Mouse (Mus musculus): ENCODE data around the gene Dapk3. TPM values are rescaled to one million over a fixed set of nuclear protein-coding genes. Genes with fewer than 3 reads are reported as not detected.
"Not testable (repeated sequence)": the region's sequence is repeated elsewhere in the genome, so short reads cannot be mapped to it uniquely, and the experiment has no call there.

Dapk3 gene
- polyA plus RNA-seq, 1 experiment from 2014 or later, result 17.8 TPM

DNA sequence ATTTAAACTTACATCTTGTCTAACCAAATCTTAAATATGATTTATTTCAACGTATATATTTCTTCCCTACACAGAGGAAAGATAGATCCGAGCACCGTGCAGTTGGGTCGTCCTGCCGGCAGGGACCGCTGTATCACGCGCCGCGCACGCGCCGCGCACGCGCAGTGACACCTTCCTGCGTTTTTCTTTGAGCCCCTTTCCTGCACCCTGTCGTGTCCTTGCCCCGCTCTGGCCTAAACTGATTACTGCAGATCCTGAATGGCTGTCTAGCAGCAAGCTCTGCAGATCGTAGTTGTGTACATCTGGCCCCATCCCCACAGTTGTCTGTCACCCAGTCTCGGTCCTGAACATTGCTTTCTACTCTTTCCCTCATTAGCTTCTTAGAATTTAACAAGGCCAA is 9.7 kb upstream of the Dapk3 start:
- H3K27ac ChIP-seq (replicated peaks), result peak overlapping the region; percentile 77
- no peak for ATAC-seq (ENCODE audit: insufficient read depth)
- peak overlapping the region; percentile 31; the same call in 1 of the 2 replicates for H3K9ac ChIP-seq
- H3K4me1 ChIP-seq (replicated peaks), result peaks cover 61% of the 10 kb centered on the region
- H3K27me3 ChIP-seq, result no peaks in the 10 kb centered on the region
- WGBS (ENCODE audit: insufficient replicate concordance), result 2% methylated on average over 21 of the region's 21 CpGs
- peaks cover 11% of the 10 kb centered on the region for H3K36me3 ChIP-seq (replicated peaks)
- H3K9me3 ChIP-seq (replicated peaks), result no peaks in the 10 kb centered on the region
- H3K4me3 ChIP-seq (replicated peaks), result peak overlapping the region; percentile 23; the same call in 1 of the 2 replicates
- H3K4me2 ChIP-seq, result peak overlapping the region; percentile 57

- peaks cover 27% of the 10 kb centered on the region for H3K36me3 ChIP-seq (replicated peaks)
- H3K9me3 ChIP-seq (replicated peaks), result no peaks in the 10 kb centered on the region
- peak overlapping the region; percentile 86 for H3K4me2 ChIP-seq
- no peaks in the 10 kb centered on the region for H3K27me3 ChIP-seq
- peaks cover 63% of the 10 kb centered on the region for H3K4me1 ChIP-seq (replicated peaks)
- peak overlapping the region; percentile 35 for H3K4me3 ChIP-seq (replicated peaks)
- ATAC-seq (ENCODE audit: insufficient read depth), result 0 out of 2 replicates have a peak, but pooled peaks have one; percentile 16
- peak overlapping the region; percentile 49; the same call in 1 of the 2 replicates for H3K9ac ChIP-seq
- WGBS (ENCODE audit: insufficient replicate concordance), result 11% methylated on average over 29 of the region's 29 CpGs
- H3K27ac ChIP-seq (replicated peaks), result peak overlapping the region; percentile 89
Measured at GRCm38 (mm10) chr10:81174617-81175344, 8.0 kb upstream of the Dapk3 start.

DNA sequence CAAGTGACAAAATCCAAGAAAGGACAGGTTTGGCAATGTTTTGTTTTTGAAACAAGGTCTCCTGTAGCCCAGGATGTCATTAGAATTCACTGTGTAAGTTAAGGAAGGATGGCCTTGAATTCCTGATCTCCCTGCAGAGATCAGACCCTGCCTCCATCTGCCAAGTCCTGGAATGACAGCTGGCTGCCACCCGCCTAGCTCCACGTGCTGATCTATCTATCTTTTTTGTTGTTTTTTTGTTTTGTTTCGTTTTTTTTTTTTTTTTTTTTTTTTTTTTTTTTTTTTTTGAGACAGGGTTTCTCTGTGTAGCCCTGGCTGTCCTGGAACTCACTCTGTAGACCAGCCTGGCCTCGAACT is 7.5 kb upstream of the Dapk3 start:
- 9% methylated on average over 4 of the region's 4 CpGs for WGBS (ENCODE audit: insufficient replicate concordance)
- not testable (repeated sequence) for H3K9me3 ChIP-seq (replicated peaks); H3K27me3 ChIP-seq; ATAC-seq (ENCODE audit: insufficient read depth)
- H3K4me3 ChIP-seq (replicated peaks), result peak overlapping the region; percentile 35
- H3K4me1 ChIP-seq (replicated peaks), result peaks cover 67% of the 10 kb centered on the region
- H3K4me2 ChIP-seq, result peak overlapping the region; percentile 86
- peaks cover 33% of the 10 kb centered on the region for H3K36me3 ChIP-seq (replicated peaks)
- H3K9ac ChIP-seq, result peak overlapping the region; percentile 49; the same call in 1 of the 2 replicates
- peak overlapping the region; percentile 89 for H3K27ac ChIP-seq (replicated peaks)

- ATAC-seq (ENCODE audit: insufficient read depth), result no peak; the same call in 1 of the 2 replicates
- H3K4me2 ChIP-seq, result peak overlapping the region; percentile 86
- peak overlapping the region; percentile 89 for H3K27ac ChIP-seq (replicated peaks)
- 12% methylated on average over 13 of the region's 13 CpGs for WGBS (ENCODE audit: insufficient replicate concordance)
- H3K4me1 ChIP-seq (replicated peaks), result peaks cover 72% of the 10 kb centered on the region
- peak overlapping the region; percentile 90 for H3K4me3 ChIP-seq (replicated peaks)
- no peaks in the 10 kb centered on the region for H3K27me3 ChIP-seq
- peak overlapping the region; percentile 96 for H3K9ac ChIP-seq
- H3K9me3 ChIP-seq (replicated peaks), result no peaks in the 10 kb centered on the region
- peaks cover 39% of the 10 kb centered on the region for H3K36me3 ChIP-seq (replicated peaks)
Measured at GRCm38 (mm10) chr10:81175936-81176465, 6.8 kb upstream of the Dapk3 start.

GRCm38 (mm10) chr10:81176466-81177271 is 6.1 kb upstream of the Dapk3 start, which contains the start of gene Eef2:
Eef2 (plus strand) TSS chr10:81176631.
- no peaks in the 10 kb centered on the region for H3K9me3 ChIP-seq (replicated peaks)
- peaks cover 77% of the 10 kb centered on the region for H3K4me1 ChIP-seq (replicated peaks)
- peak within 1 kb of the TSS; percentile 96 for H3K9ac ChIP-seq
- no peaks in the 10 kb centered on the region for H3K27me3 ChIP-seq
- H3K36me3 ChIP-seq (replicated peaks), result peaks cover 46% of the 10 kb centered on the region
- peak within 1 kb of the TSS; percentile 89 for H3K27ac ChIP-seq (replicated peaks)
- H3K4me3 ChIP-seq (replicated peaks), result peak within 1 kb of the TSS; percentile 90
- peak within 1 kb of the TSS; percentile 86 for H3K4me2 ChIP-seq
- ATAC-seq (ENCODE audit: insufficient read depth), result peak; percentile 70
- WGBS (ENCODE audit: insufficient replicate concordance), result under 1% methylated on average over 77 of the region's 77 CpGs

DNA sequence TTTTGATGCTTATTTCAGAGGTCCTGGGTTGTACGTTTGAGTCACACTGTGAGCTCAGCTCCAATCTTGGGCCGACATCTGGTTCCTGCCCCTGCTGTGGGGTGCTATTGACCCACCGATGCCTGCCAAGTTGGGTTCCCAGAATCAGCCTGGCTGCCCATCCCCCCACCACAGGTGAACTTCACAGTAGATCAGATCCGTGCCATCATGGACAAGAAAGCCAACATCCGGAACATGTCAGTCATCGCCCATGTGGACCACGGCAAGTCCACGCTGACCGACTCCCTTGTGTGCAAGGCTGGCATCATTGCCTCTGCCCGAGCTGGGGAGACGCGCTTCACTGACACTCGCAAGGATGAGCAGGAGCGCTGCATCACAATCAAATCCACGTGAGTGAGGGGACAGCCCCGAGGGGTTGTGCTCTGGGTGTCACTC is 5.3 kb upstream of the Dapk3 start:
- no peaks in the 10 kb centered on the region for H3K9me3 ChIP-seq (replicated peaks)
- H3K9ac ChIP-seq, result peak overlapping the region; percentile 96
- H3K27ac ChIP-seq (replicated peaks), result peak overlapping the region; percentile 89
- no peaks in the 10 kb centered on the region for H3K27me3 ChIP-seq
- H3K36me3 ChIP-seq (replicated peaks), result peaks cover 54% of the 10 kb centered on the region
- peak overlapping the region; percentile 90 for H3K4me3 ChIP-seq (replicated peaks)
- ATAC-seq (ENCODE audit: insufficient read depth), result no peak
- H3K4me2 ChIP-seq, result peak overlapping the region; percentile 86
- peaks cover 85% of the 10 kb centered on the region for H3K4me1 ChIP-seq (replicated peaks)
- WGBS (ENCODE audit: insufficient replicate concordance), result 5% methylated on average over 16 of the region's 16 CpGs

GRCm38 (mm10) chr10:81177958-81178712 is 4.7 kb upstream of the Dapk3 start:
- peak overlapping the region; percentile 90 for H3K4me3 ChIP-seq (replicated peaks)
- peak overlapping the region; percentile 86 for H3K4me2 ChIP-seq
- WGBS (ENCODE audit: insufficient replicate concordance), result 49% methylated on average over 14 of the region's 14 CpGs
- H3K27ac ChIP-seq (replicated peaks), result peak overlapping the region; percentile 89
- peaks cover 55% of the 10 kb centered on the region for H3K36me3 ChIP-seq (replicated peaks)
- no peaks in the 10 kb centered on the region for H3K27me3 ChIP-seq
- no peak for ATAC-seq (ENCODE audit: insufficient read depth)
- H3K9me3 ChIP-seq (replicated peaks), result no peaks in the 10 kb centered on the region
- peak overlapping the region; percentile 96 for H3K9ac ChIP-seq
- H3K4me1 ChIP-seq (replicated peaks), result peaks cover 83% of the 10 kb centered on the region

GRCm38 (mm10) chr10:81178927-81179326 is 3.9 kb upstream of the Dapk3 start:
- Histone ChIP-seq H3K27ac (replicated peaks) (0 out of 2 replicates have a peak overlapping the region, but pooled peaks have one; percentile 89), H3K9ac (no peak overlapping the region), H3K4me2 (peak overlapping the region; percentile 86), H3K4me1 (replicated peaks) (peaks cover 81% of the 10 kb centered on the region), H3K9me3 (replicated peaks) (no peaks in the 10 kb centered on the region), H3K36me3 (replicated peaks) (peaks cover 57% of the 10 kb centered on the region), H3K27me3 (no peaks in the 10 kb centered on the region), H3K4me3 (replicated peaks) (peak overlapping the region; percentile 90; the same call in 1 of the 2 replicates)
- ATAC-seq (ENCODE audit: insufficient read depth), result no peak
- WGBS (ENCODE audit: insufficient replicate concordance), result 91% methylated on average over 11 of the region's 11 CpGs

- no peak for ATAC-seq (ENCODE audit: insufficient read depth)
- H3K4me3 ChIP-seq (replicated peaks), result no peak overlapping the region
- peak overlapping the region; percentile 29; the same call in 1 of the 2 replicates for H3K27ac ChIP-seq (replicated peaks)
- 85% methylated on average over 32 of the region's 32 CpGs for WGBS (ENCODE audit: insufficient replicate concordance)
- no peaks in the 10 kb centered on the region for H3K27me3 ChIP-seq
- no peaks in the 10 kb centered on the region for H3K9me3 ChIP-seq (replicated peaks)
- H3K4me1 ChIP-seq (replicated peaks), result peaks cover 81% of the 10 kb centered on the region
- H3K36me3 ChIP-seq (replicated peaks), result peaks cover 63% of the 10 kb centered on the region
- no peak overlapping the region for H3K9ac ChIP-seq
- H3K4me2 ChIP-seq, result no peak overlapping the region
Measured at GRCm38 (mm10) chr10:81179451-81180342, 3.1 kb upstream of the Dapk3 start.
